Mouse (Mus musculus): ENCODE data around the gene Hist1h3f.

DNA sequence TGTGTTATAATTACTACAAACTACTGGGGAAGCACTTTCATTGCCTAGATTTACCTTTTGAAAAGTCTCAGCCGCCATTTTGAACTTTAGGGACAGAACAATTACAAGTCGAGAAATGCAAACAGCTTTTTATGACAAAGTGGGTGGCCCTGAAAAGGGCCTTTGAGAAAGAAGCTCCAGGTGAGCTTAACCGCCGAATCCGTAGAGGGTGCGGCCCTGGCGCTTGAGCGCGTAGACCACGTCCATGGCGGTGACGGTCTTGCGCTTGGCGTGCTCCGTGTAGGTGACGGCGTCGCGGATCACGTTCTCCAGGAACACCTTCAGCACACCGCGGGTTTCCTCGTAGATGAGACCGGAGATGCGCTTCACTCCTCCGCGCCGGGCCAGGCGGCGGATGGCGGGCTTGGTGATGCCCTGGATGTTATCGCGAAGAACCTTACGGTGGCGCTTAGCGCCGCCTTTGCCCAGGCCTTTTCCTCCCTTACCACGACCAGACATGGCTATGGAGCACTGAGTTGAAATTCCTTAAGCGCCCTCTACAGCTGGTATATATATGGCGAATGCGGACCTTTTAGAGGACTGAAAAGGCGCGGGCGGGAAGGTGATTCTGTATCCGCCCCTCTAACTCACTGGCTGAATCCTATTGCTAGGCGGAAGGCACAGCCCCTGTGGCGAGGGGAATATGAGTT, 7.4 kb downstream of the Hist1h3f start, which contains the start of gene Hist1h4f:
- peak; percentile 66 for TF ChIP-seq CTCF (IDR thresholded peaks at IDR 0.05)
- peak; percentile 89 for TF ChIP-seq EP300 (IDR thresholded peaks at IDR 0.05)

Data from lung, postnatal 0 days (tissue).